Mouse (Mus musculus) CD8-positive naive resting alpha-beta T cell, adult 57 days (primary cell): ENCODE measurements around the gene Olfr1322. TPM values are rescaled to one million over a fixed set of nuclear protein-coding genes. Genes with fewer than 3 reads are reported as not detected.

Experiments used
- total RNA-seq: library from RNA; stranded (reverse); gene quantifications from one replicate; pipeline ENCODE4 v1.2.4, GENCODE M21; 2023

Olfr1322 gene
- total RNA-seq = not detected

GRCm38 (mm10) chrX:49891383-49891782, at the start of gene Olfr1322:
Gene Olfr1322 (minus strand): TSS chrX:49891483.

Other genes starting within 250 kb of the Olfr1322 start
- gene Olfr1320, start 219.2 kb downstream of the Olfr1322 start, total RNA-seq = not detected
- not detected for gene Olfr1321, start 156.4 kb downstream of the Olfr1322 start, total RNA-seq
- not detected for gene Igsf1, start 93.7 kb downstream of the Olfr1322 start, total RNA-seq
- gene Olfr1323, start 127.9 kb upstream of the Olfr1322 start, total RNA-seq = not detected